Mouse (Mus musculus) mesoderm, embryonic 11.5 days (tissue): ENCODE results near the gene Timm13.

Experiments
- DNase-seq: peaks from one replicate; pipeline ENCODE4 v3.0.0-alpha.2; 2012; ENCODE audit warnings: low read depth, low spot score

Timm13 gene

GRCm38 (mm10) chr10:80900318-80901247 is at the start of gene Timm13:
Gene Timm13 (minus strand): TSS chr10:80900969.
- peak; percentile 100 for DNase-seq

- DNase-seq: no peak
Measured at GRCm38 (mm10) chr10:80950314-80950713, 49.5 kb upstream of the Timm13 start.

DNA sequence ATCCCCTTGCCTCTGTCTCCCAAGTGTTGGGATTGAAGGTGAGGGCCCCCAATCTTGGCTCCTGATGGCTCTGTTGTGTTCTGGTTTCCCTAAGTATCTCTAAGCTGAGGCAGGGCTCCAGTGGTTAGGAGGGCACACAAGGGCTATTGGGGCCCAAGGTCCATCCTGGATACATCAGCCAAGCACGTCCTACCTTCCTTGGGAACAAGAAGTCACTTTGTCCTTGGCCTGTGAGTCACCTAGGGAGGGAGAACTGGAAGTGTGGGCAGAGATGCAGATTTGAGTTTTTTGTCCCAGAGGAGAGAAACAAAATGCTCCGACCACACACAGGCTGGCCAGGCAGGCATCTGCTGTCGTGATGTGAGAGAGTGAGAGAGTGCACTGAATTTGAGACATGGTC is 48.3 kb upstream of the Timm13 start:
- DNase-seq: no peak

DNA sequence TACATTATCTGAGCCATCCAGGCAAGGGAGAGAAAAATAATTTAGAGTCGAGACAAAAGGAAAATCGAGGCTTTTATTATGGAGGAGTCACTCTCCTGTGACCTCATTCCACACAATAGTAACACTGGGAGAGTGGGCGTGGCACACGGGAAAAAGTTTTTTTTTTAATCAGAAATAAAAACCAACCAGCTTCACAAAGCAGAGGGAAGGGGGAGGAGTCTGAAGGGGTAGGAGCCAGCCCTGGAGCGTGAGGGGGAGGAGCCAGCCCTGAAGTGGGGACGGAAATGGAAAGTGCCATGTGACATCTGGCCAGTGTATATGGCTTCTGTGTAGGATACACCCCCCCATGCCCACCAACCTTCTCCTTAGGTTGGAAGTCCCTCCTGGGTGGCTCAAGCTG is 47.8 kb upstream of the Timm13 start:
- DNase-seq: no peak

GRCm38 (mm10) chr10:80947802-80948201 is 47.0 kb upstream of the Timm13 start:
- no peak for DNase-seq

DNA sequence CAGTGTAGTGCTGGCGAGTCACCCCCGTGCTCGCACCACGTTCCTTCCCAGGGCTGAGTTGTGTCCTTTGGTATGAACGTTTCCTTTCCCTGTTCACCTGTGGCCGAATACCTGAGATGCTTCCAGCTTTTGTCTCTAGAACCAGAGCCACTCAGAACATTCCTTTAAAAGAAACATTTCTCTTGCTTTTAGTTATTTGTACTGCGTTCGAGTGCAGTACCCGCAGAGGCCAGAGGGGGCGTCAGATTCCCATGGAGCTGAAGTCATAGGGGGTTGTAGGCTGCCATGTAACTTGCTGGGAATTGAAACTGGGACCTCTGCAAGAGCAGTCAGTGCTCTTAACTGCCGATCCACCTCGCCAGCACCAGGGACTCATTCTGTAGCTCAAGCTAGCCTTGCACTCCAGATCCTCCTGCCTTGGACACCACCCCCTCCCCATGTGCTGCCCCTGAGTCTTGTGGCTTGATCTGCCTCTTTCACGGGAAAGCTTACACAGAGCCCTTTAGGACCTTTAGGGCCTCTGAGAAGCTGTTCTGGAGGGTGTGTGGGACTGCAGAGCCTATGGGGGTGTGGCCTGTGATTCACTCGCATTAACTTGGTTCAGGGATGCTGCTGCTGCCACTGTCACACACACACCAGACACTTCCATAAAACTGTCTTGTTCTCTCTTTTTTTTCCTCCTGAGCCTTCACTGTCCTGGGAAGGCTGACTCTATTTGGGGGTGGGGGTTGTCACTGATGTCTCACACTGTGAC is 46.1 kb upstream of the Timm13 start:
- no peak for DNase-seq

GRCm38 (mm10) chr10:80944231-80944630 is 43.5 kb upstream of the Timm13 start:
- DNase-seq: no peak

DNA sequence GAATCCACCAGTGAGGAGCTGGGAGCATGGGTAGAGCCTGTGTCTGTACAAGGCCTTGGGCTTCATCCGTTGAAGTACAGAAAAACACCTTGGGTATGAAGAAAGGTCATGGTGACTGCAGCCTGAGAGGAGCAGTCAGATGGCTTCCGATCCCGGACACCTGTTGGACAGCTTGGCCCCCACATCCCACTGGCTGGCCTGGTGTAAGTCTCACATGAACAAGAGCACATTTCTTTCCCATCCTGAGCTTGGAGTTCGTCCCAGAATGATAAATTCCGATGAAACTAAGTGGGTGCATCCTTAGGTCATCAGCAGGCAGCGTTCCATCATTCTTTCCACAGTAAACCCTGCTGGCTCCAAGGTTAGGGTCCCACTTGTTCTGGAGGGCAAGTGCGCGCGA is 42.9 kb upstream of the Timm13 start:
- DNase-seq: no peak

GRCm38 (mm10) chr10:80942919-80943318 is 42.1 kb upstream of the Timm13 start:
- DNase-seq: no peak

- DNase-seq: no peak
Measured at GRCm38 (mm10) chr10:80940988-80941347, 40.2 kb upstream of the Timm13 start.

DNA sequence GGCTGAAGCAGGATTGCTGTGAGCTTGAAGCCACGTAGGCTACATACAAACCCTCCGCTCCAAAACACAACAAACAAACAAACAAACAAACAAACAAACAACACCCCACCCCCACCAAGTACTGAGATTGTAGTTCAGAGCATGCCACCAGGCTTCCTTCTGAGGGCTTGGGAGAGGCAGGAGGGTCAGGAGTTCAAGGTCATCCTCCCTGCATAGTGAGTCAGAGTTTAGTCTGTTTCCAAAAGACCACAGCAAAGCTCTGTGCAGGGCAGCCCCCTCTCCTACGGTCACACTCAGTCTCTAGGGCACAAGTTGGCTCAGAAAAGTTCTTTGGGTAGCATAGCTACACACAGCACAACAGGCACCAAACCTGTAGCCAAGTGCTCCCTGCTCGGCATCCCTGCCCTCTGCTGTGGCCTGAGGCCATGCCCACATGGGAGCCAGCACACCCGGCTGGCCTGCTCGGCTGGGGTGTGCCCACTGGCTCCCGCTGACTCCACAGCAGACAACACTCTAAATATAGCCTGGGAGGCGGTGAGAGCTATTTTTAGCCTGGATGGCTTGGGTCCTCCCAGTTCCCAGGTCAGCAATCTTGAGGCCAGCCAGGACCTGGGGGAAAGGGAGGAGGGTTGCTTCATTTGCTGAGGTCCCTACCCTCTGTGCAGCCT is 39.7 kb upstream of the Timm13 start:
- no peak for DNase-seq

GRCm38 (mm10) chr10:80939671-80940070 is 38.9 kb upstream of the Timm13 start:
- DNase-seq: peak; percentile 89

DNA sequence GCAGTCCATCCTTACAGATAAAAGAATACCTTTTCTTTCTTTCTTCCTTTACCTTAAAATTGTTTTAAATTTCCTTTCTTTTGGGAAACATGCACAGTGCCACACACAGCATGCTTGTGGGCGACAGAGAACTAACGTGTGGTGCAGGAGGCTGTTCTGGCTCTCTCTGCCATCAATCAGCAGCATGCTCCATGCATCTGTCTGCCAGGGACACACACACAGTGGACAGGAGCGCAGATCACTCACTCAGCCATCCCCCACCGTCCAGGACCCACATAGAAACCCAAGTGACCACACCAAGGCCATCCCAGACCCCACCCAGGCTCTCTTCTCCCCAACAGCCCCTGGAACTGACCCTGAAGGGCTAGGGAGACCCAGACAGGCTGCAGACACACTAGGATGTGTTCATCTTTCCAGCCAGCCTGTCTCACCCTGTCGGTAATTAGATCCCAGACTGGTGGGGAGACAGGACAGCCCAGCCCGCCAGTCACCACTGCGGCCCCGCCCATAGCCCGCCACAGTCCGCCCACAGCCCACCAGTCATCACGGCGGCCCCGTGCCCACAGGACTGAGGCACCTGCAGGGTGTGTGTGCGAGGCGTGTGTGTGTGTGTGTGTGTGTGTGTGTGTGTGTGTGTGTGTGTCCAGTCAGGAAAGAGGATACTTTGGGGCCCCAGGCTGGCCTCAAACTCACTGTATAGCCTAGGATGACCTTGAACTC is 38.2 kb upstream of the Timm13 start:
- no peak for DNase-seq

- no peak for DNase-seq
Measured at GRCm38 (mm10) chr10:80937646-80938045, 36.9 kb upstream of the Timm13 start.

DNA sequence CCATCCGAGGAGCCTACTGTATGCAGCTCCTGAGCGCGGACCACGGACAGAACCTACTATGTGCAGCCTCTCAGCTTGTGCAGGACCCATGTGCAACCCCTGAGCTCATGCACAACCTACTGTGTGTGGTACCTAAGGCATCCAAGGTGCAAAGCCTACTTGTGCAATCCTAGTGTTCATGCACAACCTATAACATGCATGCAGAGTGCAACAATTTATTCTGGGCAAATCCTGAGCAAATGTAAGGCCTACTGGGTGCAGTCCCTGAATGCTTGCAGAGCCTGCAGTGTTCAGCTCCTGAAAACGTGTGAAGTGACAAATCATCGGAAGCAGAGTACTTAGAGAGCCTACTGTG is 36.0 kb upstream of the Timm13 start:
- no peak for DNase-seq

- no peak for DNase-seq
Measured at GRCm38 (mm10) chr10:80936135-80936809, 35.5 kb upstream of the Timm13 start.

GRCm38 (mm10) chr10:80935698-80936097 is 34.9 kb upstream of the Timm13 start:
- no peak for DNase-seq

GRCm38 (mm10) chr10:80935241-80935640 is 34.5 kb upstream of the Timm13 start:
- DNase-seq: no peak

- DNase-seq: no peak
Measured at GRCm38 (mm10) chr10:80934136-80934985, 33.6 kb upstream of the Timm13 start.

- DNase-seq: no peak
Measured at GRCm38 (mm10) chr10:80933421-80933979, 32.7 kb upstream of the Timm13 start.
